Mouse (Mus musculus): ENCODE measurements around the gene Smagp. TPM values are rescaled to one million over a fixed set of nuclear protein-coding genes. Genes with fewer than 3 reads are reported as not detected.

Smagp gene
- polyA plus RNA-seq, 1 experiment from 2014 or later: 33.3 TPM

- Histone ChIP-seq H3K4me1 (ENCODE audit: control insufficient read depth, insufficient read depth, low read length) (peaks cover 25% of the 10 kb centered on the region; the same call in 1 of the 2 replicates), H3K9ac (replicated peaks; ENCODE audit: low read depth, low read length) (no peak overlapping the region), H3K4me2 (replicated peaks; ENCODE audit: low read depth, low read length) (no peak overlapping the region), H3K27ac (ENCODE audit: low read length) (no peak overlapping the region), H3K9me3 (ENCODE audit: control insufficient read depth, low read depth, low read length) (no peaks in the 10 kb centered on the region), H3K27me3 (ENCODE audit: control insufficient read depth, insufficient read depth, low read length) (no peaks in the 10 kb centered on the region), H3K36me3 (ENCODE audit: control insufficient read depth, insufficient read depth, low read length) (no peaks in the 10 kb centered on the region), H3K4me3 (ENCODE audit: low read depth, low read length) (no peak overlapping the region)
- ATAC-seq (ENCODE audit: insufficient number of reproducible peaks, insufficient read depth, low FRiP score, low read depth): no peak
- WGBS: 81% methylated on average over 8 of the region's 8 CpGs
Measured at GRCm38 (mm10) chr15:100670004-100670403, 33.3 kb upstream of the Smagp start.

GRCm38 (mm10) chr15:100669337-100669736 lies 32.6 kb upstream of the Smagp start, which contains the start of gene Bin2:
Bin2 (minus strand) TSS chr15:100669553.
- no peak for ATAC-seq (ENCODE audit: insufficient number of reproducible peaks, insufficient read depth, low FRiP score, low read depth)
- no peak within 1 kb of the TSS for H3K27ac ChIP-seq (ENCODE audit: low read length)
- peaks cover 25% of the 10 kb centered on the region; the same call in 1 of the 2 replicates for H3K4me1 ChIP-seq (ENCODE audit: control insufficient read depth, insufficient read depth, low read length)
- H3K36me3 ChIP-seq (ENCODE audit: control insufficient read depth, insufficient read depth, low read length): no peaks in the 10 kb centered on the region
- no peak within 1 kb of the TSS for H3K4me2 ChIP-seq (replicated peaks; ENCODE audit: low read depth, low read length)
- no peak within 1 kb of the TSS for H3K4me3 ChIP-seq (ENCODE audit: low read depth, low read length)
- H3K9ac ChIP-seq (replicated peaks; ENCODE audit: low read depth, low read length): no peak within 1 kb of the TSS
- no peaks in the 10 kb centered on the region for H3K9me3 ChIP-seq (ENCODE audit: control insufficient read depth, low read depth, low read length)
- 84% methylated on average over 20 of the region's 20 CpGs for WGBS
- no peaks in the 10 kb centered on the region for H3K27me3 ChIP-seq (ENCODE audit: control insufficient read depth, insufficient read depth, low read length)

DNA sequence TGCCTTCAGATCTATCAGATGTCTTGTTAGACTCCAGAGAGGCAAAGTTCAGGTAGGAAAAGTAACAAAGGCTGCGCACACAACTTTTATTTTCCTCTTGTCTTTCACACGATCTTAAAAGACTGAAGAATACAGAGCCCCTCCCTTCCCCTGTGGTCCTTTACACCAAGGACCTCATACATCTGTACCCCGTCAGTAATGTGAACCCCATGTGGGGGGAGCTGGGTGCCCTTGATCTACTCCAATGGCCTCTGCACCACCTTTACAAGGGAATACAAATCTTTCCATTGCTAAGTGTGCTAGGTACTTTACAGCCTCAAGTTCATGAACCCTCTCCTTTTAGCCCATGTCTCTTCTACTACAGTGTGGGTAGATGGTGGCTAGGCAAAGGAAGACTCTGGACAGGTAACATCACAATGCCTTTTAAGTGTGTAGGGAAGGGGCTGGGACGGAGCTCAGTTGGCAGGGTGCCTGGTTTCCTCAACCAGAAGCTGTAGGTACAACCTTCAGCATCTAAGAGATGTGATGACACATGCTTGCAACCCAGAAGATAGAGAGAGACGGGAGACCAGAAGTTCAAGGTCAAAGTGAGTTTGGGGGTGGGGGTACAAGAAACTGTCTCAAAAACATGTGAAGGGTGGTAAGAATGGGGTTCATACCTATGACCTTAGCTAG lies 31.3 kb upstream of the Smagp start:
- Histone ChIP-seq H3K9me3 (ENCODE audit: control insufficient read depth, low read depth, low read length) (no peaks in the 10 kb centered on the region), H3K4me3 (ENCODE audit: low read depth, low read length) (no peak overlapping the region), H3K27ac (ENCODE audit: low read length) (no peak overlapping the region), H3K4me1 (ENCODE audit: control insufficient read depth, insufficient read depth, low read length) (peaks cover 19% of the 10 kb centered on the region; the same call in 1 of the 2 replicates), H3K27me3 (ENCODE audit: control insufficient read depth, insufficient read depth, low read length) (no peaks in the 10 kb centered on the region), H3K36me3 (ENCODE audit: control insufficient read depth, insufficient read depth, low read length) (no peaks in the 10 kb centered on the region), H3K4me2 (replicated peaks; ENCODE audit: low read depth, low read length) (no peak overlapping the region), H3K9ac (replicated peaks; ENCODE audit: low read depth, low read length) (no peak overlapping the region)
- no peak for ATAC-seq (ENCODE audit: insufficient number of reproducible peaks, insufficient read depth, low FRiP score, low read depth)
- WGBS: 77% methylated on average over 5 of the region's 5 CpGs

GRCm38 (mm10) chr15:100667420-100667819 lies 30.7 kb upstream of the Smagp start:
- no peak overlapping the region for H3K4me2 ChIP-seq (replicated peaks; ENCODE audit: low read depth, low read length)
- no peak overlapping the region for H3K9ac ChIP-seq (replicated peaks; ENCODE audit: low read depth, low read length)
- H3K9me3 ChIP-seq (ENCODE audit: control insufficient read depth, low read depth, low read length): no peaks in the 10 kb centered on the region
- H3K4me3 ChIP-seq (ENCODE audit: low read depth, low read length): no peak overlapping the region
- peak overlapping the region; percentile 7; the same call in 1 of the 2 replicates for H3K27ac ChIP-seq (ENCODE audit: low read length)
- H3K27me3 ChIP-seq (ENCODE audit: control insufficient read depth, insufficient read depth, low read length): no peaks in the 10 kb centered on the region
- H3K36me3 ChIP-seq (ENCODE audit: control insufficient read depth, insufficient read depth, low read length): no peaks in the 10 kb centered on the region
- H3K4me1 ChIP-seq (ENCODE audit: control insufficient read depth, insufficient read depth, low read length): peaks cover 19% of the 10 kb centered on the region; the same call in 1 of the 2 replicates
- no peak for ATAC-seq (ENCODE audit: insufficient number of reproducible peaks, insufficient read depth, low FRiP score, low read depth)
- 51% methylated on average over 6 of the region's 6 CpGs for WGBS

DNA sequence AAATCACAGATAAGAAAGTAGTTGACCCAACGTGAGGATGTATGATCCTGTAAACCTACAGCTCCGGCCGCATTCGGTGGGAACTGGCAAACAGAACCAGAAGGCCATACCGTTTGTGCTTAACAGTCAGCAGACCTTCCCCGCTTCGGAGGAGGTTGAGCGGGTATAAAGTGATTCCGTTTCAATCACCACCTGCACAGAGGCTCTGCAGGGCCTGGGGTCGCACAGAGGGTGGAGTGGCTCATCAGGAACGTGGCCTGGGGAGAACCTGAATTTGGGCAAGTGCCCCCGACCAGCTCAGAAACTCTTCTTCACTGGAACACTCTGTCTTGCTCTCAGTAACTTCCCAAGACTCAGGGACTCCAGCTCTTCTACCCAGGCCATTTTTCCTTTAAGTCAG lies 30.1 kb upstream of the Smagp start:
- Histone ChIP-seq H3K4me3 (ENCODE audit: low read depth, low read length) (no peak overlapping the region), H3K27ac (ENCODE audit: low read length) (peak overlapping the region; percentile 7; the same call in 1 of the 2 replicates), H3K27me3 (ENCODE audit: control insufficient read depth, insufficient read depth, low read length) (no peaks in the 10 kb centered on the region), H3K4me2 (replicated peaks; ENCODE audit: low read depth, low read length) (no peak overlapping the region), H3K9me3 (ENCODE audit: control insufficient read depth, low read depth, low read length) (no peaks in the 10 kb centered on the region), H3K36me3 (ENCODE audit: control insufficient read depth, insufficient read depth, low read length) (no peaks in the 10 kb centered on the region), H3K4me1 (ENCODE audit: control insufficient read depth, insufficient read depth, low read length) (peaks cover 19% of the 10 kb centered on the region; the same call in 1 of the 2 replicates), H3K9ac (replicated peaks; ENCODE audit: low read depth, low read length) (no peak overlapping the region)
- 16% methylated on average over 12 of the region's 12 CpGs for WGBS
- no peak for ATAC-seq (ENCODE audit: insufficient number of reproducible peaks, insufficient read depth, low FRiP score, low read depth)

DNA sequence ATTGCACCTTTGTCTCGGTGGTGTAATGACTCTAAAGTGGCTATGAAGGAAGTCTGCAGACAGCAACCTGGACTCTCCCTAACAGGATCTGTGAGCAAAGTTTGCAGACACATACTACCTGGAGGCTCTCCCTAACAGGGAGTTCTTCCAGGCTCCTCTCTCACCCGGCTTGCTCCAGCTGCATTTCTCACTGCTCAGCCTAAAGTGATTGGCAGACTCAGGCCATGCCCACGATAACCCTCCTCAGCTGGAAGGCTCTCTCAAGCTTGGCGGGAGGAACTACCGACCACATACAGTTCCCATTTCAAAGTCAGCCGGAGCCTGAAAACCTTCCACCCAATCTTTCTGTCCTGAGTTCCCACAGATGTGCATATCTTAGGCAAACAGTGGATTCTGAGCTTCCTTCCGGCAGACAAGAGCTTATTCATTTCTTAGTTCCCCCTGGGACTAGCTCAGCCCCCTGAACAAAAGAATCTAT lies 29.5 kb upstream of the Smagp start:
- Histone ChIP-seq H3K4me1 (ENCODE audit: control insufficient read depth, insufficient read depth, low read length) (peaks cover 19% of the 10 kb centered on the region; the same call in 1 of the 2 replicates), H3K4me3 (ENCODE audit: low read depth, low read length) (no peak overlapping the region), H3K36me3 (ENCODE audit: control insufficient read depth, insufficient read depth, low read length) (no peaks in the 10 kb centered on the region), H3K27ac (ENCODE audit: low read length) (no peak overlapping the region; the same call in 1 of the 2 replicates), H3K4me2 (replicated peaks; ENCODE audit: low read depth, low read length) (no peak overlapping the region), H3K9me3 (ENCODE audit: control insufficient read depth, low read depth, low read length) (no peaks in the 10 kb centered on the region), H3K9ac (replicated peaks; ENCODE audit: low read depth, low read length) (no peak overlapping the region), H3K27me3 (ENCODE audit: control insufficient read depth, insufficient read depth, low read length) (no peaks in the 10 kb centered on the region)
- ATAC-seq (ENCODE audit: insufficient number of reproducible peaks, insufficient read depth, low FRiP score, low read depth): no peak
- 6% methylated on average over 7 of the region's 7 CpGs for WGBS

- Histone ChIP-seq H3K4me1 (ENCODE audit: control insufficient read depth, insufficient read depth, low read length) (peaks cover 19% of the 10 kb centered on the region; the same call in 1 of the 2 replicates), H3K4me2 (replicated peaks; ENCODE audit: low read depth, low read length) (no peak overlapping the region), H3K27ac (ENCODE audit: low read length) (no peak overlapping the region; the same call in 1 of the 2 replicates), H3K36me3 (ENCODE audit: control insufficient read depth, insufficient read depth, low read length) (no peaks in the 10 kb centered on the region), H3K4me3 (ENCODE audit: low read depth, low read length) (no peak overlapping the region), H3K9ac (replicated peaks; ENCODE audit: low read depth, low read length) (no peak overlapping the region), H3K9me3 (ENCODE audit: control insufficient read depth, low read depth, low read length) (no peaks in the 10 kb centered on the region), H3K27me3 (ENCODE audit: control insufficient read depth, insufficient read depth, low read length) (no peaks in the 10 kb centered on the region)
- WGBS: 29% methylated on average over 9 of the region's 9 CpGs
- no peak for ATAC-seq (ENCODE audit: insufficient number of reproducible peaks, insufficient read depth, low FRiP score, low read depth)
Measured at GRCm38 (mm10) chr15:100665411-100666218, 28.9 kb upstream of the Smagp start.

- no peak overlapping the region for H3K9ac ChIP-seq (replicated peaks; ENCODE audit: low read depth, low read length)
Measured at GRCm38 (mm10) chr15:100664813-100665274, 28.1 kb upstream of the Smagp start.

More at GRCm38 (mm10) chr15:100664813-100665274, 28.1 kb upstream of the Smagp start:
- 71% methylated on average over 9 of the region's 9 CpGs for WGBS
- H3K4me2 ChIP-seq (replicated peaks; ENCODE audit: low read depth, low read length): no peak overlapping the region
- H3K27me3 ChIP-seq (ENCODE audit: control insufficient read depth, insufficient read depth, low read length): no peaks in the 10 kb centered on the region
- H3K27ac ChIP-seq (ENCODE audit: low read length): no peak overlapping the region
- no peaks in the 10 kb centered on the region for H3K36me3 ChIP-seq (ENCODE audit: control insufficient read depth, insufficient read depth, low read length)
- ATAC-seq (ENCODE audit: insufficient number of reproducible peaks, insufficient read depth, low FRiP score, low read depth): no peak
- no peak overlapping the region for H3K4me3 ChIP-seq (ENCODE audit: low read depth, low read length)
- peaks cover 19% of the 10 kb centered on the region; the same call in 1 of the 2 replicates for H3K4me1 ChIP-seq (ENCODE audit: control insufficient read depth, insufficient read depth, low read length)
- no peaks in the 10 kb centered on the region for H3K9me3 ChIP-seq (ENCODE audit: control insufficient read depth, low read depth, low read length)
